Mouse (Mus musculus) olfactory bulb, adult 2 months (tissue): ENCODE data around the gene Snn.

Experiments
- CTCF ChIP-seq: fragments of 200-500 bp; IDR thresholded peaks from 2 replicates; pipeline ENCODE4 v1.5.1; 2012; ENCODE audit warnings: low read depth, mild to moderate bottlenecking, low read length, moderate library complexity; ENCODE audit not compliant: insufficient read depth
- POLR2A ChIP-seq: fragments of 200-500 bp; IDR thresholded peaks from 2 replicates; pipeline ENCODE4 v1.6.1; 2012; ENCODE audit warnings: mild to moderate bottlenecking, low read depth, low read length, moderate library complexity; ENCODE audit not compliant: insufficient read depth

GRCm38 (mm10) chr16:11028206-11028605, 32.5 kb upstream of the Snn start:
- TF ChIP-seq CTCF (no peak), POLR2A (no peak)
